ENCODE assay signal across 26 mouse cellular contexts in the genomic region with DNA sequence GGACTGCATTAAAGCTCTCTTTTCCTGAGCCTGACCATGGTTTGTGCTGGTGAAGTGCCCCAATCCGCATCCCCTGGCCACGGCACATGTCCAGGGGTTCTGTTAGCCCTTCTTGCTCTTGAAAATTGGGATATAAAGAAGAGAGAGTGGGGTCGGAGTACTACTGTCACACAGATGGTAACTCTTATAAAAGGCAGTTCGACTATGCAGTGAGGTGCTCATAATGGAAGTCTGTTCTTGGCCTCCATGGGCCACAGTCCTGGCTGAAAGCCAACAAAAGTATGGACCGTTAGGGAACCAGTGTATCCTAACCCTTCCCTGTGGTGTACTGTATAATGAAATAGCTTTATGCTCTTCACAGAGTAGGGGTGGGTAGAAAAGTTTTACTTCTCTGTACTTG. TPM values are rescaled to one million over a fixed set of nuclear protein-coding genes. Genes with fewer than 3 reads are reported as not detected.
DNase-seq lines count a peak whose midpoint lies in the region; ATAC-seq and TF ChIP-seq lines count a peak whose summit lies in the region.
"Had no signal": no experiment of that assay in that cellular context is flagged by ENCODE, and none has a peak within 500 bp of the region (broad histone marks: within the 10 kb centered on the region; RNA-seq: fewer than 3 reads in every experiment).

No protein-coding gene starts in this region.

- no peak for TF ChIP-seq CTCF in gastrocnemius, adult 2 months (IDR thresholded peaks at IDR 0.05)

- H3K4me3 ChIP-seq in gastrocnemius, adult 2 months, result no peak overlapping the region
- H3K4me3 ChIP-seq in lung, embryonic 16.5 days (ENCODE audit: low read length), result no peak overlapping the region
- H3K4me3 ChIP-seq in embryonic facial prominence, embryonic 14.5 days (ENCODE audit: low read depth, low read length), result no peak overlapping the region
- no peak overlapping the region for H3K4me3 ChIP-seq in limb, embryonic 15.5 days
- H3K4me3 ChIP-seq: forebrain, embryonic 10.5 days; forebrain, embryonic 15.5 days; heart, embryonic 13.5 days; hindbrain, embryonic 10.5 days; hindbrain, embryonic 15.5 days; limb, embryonic 13.5 days; liver, embryonic 13.5 days had no signal

- 0 out of 2 replicates have a peak, but pooled peaks have one; percentile 26 for ATAC-seq in lung, embryonic 16.5 days (ENCODE audit: low read depth)
- 0 out of 2 replicates have a peak, but pooled peaks have one; percentile 20 for ATAC-seq in embryonic facial prominence, embryonic 14.5 days (ENCODE audit: low read depth)
- ATAC-seq in limb, embryonic 15.5 days (ENCODE audit: insufficient number of reproducible peaks, low FRiP score, low TSS enrichment, low read depth), result no peak
- ATAC-seq: forebrain, embryonic 15.5 days; inflammation-experienced regulatory T-cells, adult 6 months; midbrain, embryonic 16.5 days had no signal

- intact Hi-C loops in gastrocnemius, adult 2 months (cut with DNase I), result no loop called here

- no peak overlapping the region for H3K4me2 ChIP-seq in lung, embryonic 16.5 days (ENCODE audit: low read depth, low read length)
- no peak overlapping the region for H3K4me2 ChIP-seq in embryonic facial prominence, embryonic 14.5 days (ENCODE audit: low read depth, low read length)
- no peak overlapping the region for H3K4me2 ChIP-seq in limb, embryonic 15.5 days
- H3K4me2 ChIP-seq: forebrain, embryonic 15.5 days; heart, embryonic 13.5 days; hindbrain, embryonic 15.5 days; limb, embryonic 13.5 days; liver, embryonic 13.5 days had no signal

- H3K36me3 ChIP-seq in lung, embryonic 16.5 days (ENCODE audit: control insufficient read depth, insufficient read depth, low read length), result peaks cover 15% of the 10 kb centered on the region
- peaks cover 27% of the 10 kb centered on the region for H3K36me3 ChIP-seq in embryonic facial prominence, embryonic 14.5 days (ENCODE audit: control insufficient read depth, insufficient read depth, low read length)
- peaks cover 18% of the 10 kb centered on the region for H3K36me3 ChIP-seq in limb, embryonic 15.5 days

- 77% methylated on average over 5 of the region's 5 CpGs for WGBS in lung, embryonic 16.5 days
- WGBS in embryonic facial prominence, embryonic 14.5 days, result 66% methylated on average over 5 of the region's 5 CpGs
- WGBS in limb, embryonic 15.5 days, result 45% methylated on average over 5 of the region's 5 CpGs

- H3K27ac ChIP-seq in gastrocnemius, adult 2 months, result peak overlapping the region; percentile 43
- no peak overlapping the region for H3K27ac ChIP-seq in lung, embryonic 16.5 days (ENCODE audit: low read length)
- peak overlapping the region; percentile 33; the same call in 1 of the 2 replicates for H3K27ac ChIP-seq in embryonic facial prominence, embryonic 14.5 days (replicated peaks; ENCODE audit: low read depth, low read length)
- H3K27ac ChIP-seq in limb, embryonic 15.5 days, result peak overlapping the region; percentile 44
- H3K27ac ChIP-seq: forebrain, embryonic 10.5 days; forebrain, embryonic 15.5 days; heart, embryonic 13.5 days; hindbrain, embryonic 10.5 days; hindbrain, embryonic 15.5 days; limb, embryonic 13.5 days; liver, embryonic 13.5 days had no signal

- H3K27me3 ChIP-seq in lung, embryonic 16.5 days (ENCODE audit: control insufficient read depth, insufficient read depth, low read depth, low read length), result no peaks in the 10 kb centered on the region
- H3K27me3 ChIP-seq in embryonic facial prominence, embryonic 14.5 days (replicated peaks; ENCODE audit: control insufficient read depth, insufficient read depth, low read length), result no peaks in the 10 kb centered on the region
- no peaks in the 10 kb centered on the region for H3K27me3 ChIP-seq in limb, embryonic 15.5 days
- H3K27me3 ChIP-seq: forebrain, embryonic 15.5 days; heart, embryonic 13.5 days; hindbrain, embryonic 15.5 days; limb, embryonic 13.5 days; liver, embryonic 13.5 days had no signal

- no peak for DNase-seq in gastrocnemius, adult 2 months
- DNase-seq in gastrocnemius, adult 8-10 months (ENCODE audit: low spot score in 2 of 2), result no peak
- DNase-seq in lung, postnatal 10 days, result no peak
- DNase-seq in embryonic facial prominence, embryonic 14.5 days (ENCODE audit: low spot score), result no peak
- DNase-seq in thymus, adult 18-20 months, result no peak
- DNase-seq: adrenal gland, postnatal 25 days; cerebellum, adult 11-12 months; cerebellum, adult 9-11 months; heart, postnatal 10 days; liver, embryonic 13.5 days; lung, adult 18-20 months; lung, postnatal 14 days; right cerebral cortex, adult 18-20 months; spleen, adult 18-20 months; thymus, postnatal 4 days had no signal

- H3K9me3 ChIP-seq in lung, embryonic 16.5 days (ENCODE audit: control insufficient read depth, low read length), result peaks cover 3% of the 10 kb centered on the region; the same call in 1 of the 2 replicates
- H3K9me3 ChIP-seq in embryonic facial prominence, embryonic 14.5 days (ENCODE audit: control insufficient read depth, low read length), result peaks cover 20% of the 10 kb centered on the region
- no peaks in the 10 kb centered on the region for H3K9me3 ChIP-seq in limb, embryonic 15.5 days
- H3K9me3 ChIP-seq: forebrain, embryonic 15.5 days; hindbrain, embryonic 15.5 days had no signal

- H3K9ac ChIP-seq in lung, embryonic 16.5 days (ENCODE audit: low read length), result no peak overlapping the region
- H3K9ac ChIP-seq in embryonic facial prominence, embryonic 14.5 days (ENCODE audit: low read depth, low read length), result no peak overlapping the region
- no peak overlapping the region for H3K9ac ChIP-seq in limb, embryonic 15.5 days
- H3K9ac ChIP-seq: forebrain, embryonic 15.5 days; heart, embryonic 13.5 days; hindbrain, embryonic 15.5 days; limb, embryonic 13.5 days; liver, embryonic 13.5 days had no signal

- peaks cover 7% of the 10 kb centered on the region; the same call in 1 of the 2 replicates for H3K4me1 ChIP-seq in lung, embryonic 16.5 days (replicated peaks; ENCODE audit: control insufficient read depth, insufficient read depth, low read length)
- H3K4me1 ChIP-seq in embryonic facial prominence, embryonic 14.5 days (ENCODE audit: control insufficient read depth, insufficient read depth, low read length), result peaks cover 7% of the 10 kb centered on the region
- H3K4me1 ChIP-seq in limb, embryonic 15.5 days, result peaks cover 33% of the 10 kb centered on the region
- H3K4me1 ChIP-seq: forebrain, embryonic 15.5 days; hindbrain, embryonic 10.5 days; hindbrain, embryonic 15.5 days; liver, embryonic 13.5 days had no signal

RNA-seq across cellular contexts. Expression of gene Zc2hc1c, which starts 8.5 kb away (rescaled TPM):
- 1 to 10 TPM in 1 of 2 experiments, under 1 TPM in 1; 0.95 to 1.7 TPM for total RNA-seq in gastrocnemius, adult 2 months (2021)
- total RNA-seq in gastrocnemius, adult 8-10 months (2022), result 1 to 10 TPM; 1.6 to 2.2 (median 1.8) TPM
- 2.5 and 2.9 TPM in 2 replicates for polyA plus RNA-seq in lung, embryonic 16.5 days (2015; fragmentation: Nextera tagmentation; extraction: Ambion mirVana)
- 1.4 and 1.8 TPM in 2 replicates for polyA plus RNA-seq in embryonic facial prominence, embryonic 14.5 days (2014; fragmentation: Nextera tagmentation; extraction: Ambion mirVana)
- 1.9 and 2.2 TPM in 2 replicates for polyA plus RNA-seq in limb, embryonic 15.5 days (2015; fragmentation: Nextera tagmentation; extraction: Ambion mirVana)
- total RNA-seq: neutrophil, adult 5-6 weeks had no signal

RNA-seq across cellular contexts. Expression of gene Acyp1, which starts 8.7 kb away (rescaled TPM):
- total RNA-seq in gastrocnemius, adult 2 months (2021), result 10 to 100 TPM; 37.9 to 52.7 TPM
- total RNA-seq in gastrocnemius, adult 8-10 months (2022), result 10 to 100 TPM; 53.5 to 69.6 (median 58.9) TPM
- 67.5 and 70.2 TPM in 2 replicates for polyA plus RNA-seq in lung, embryonic 16.5 days (2015; fragmentation: Nextera tagmentation; extraction: Ambion mirVana)
- polyA plus RNA-seq in embryonic facial prominence, embryonic 14.5 days (2014; fragmentation: Nextera tagmentation; extraction: Ambion mirVana), result 39.8 and 49.1 TPM in 2 replicates
- 41.8 and 42.0 TPM in 2 replicates for polyA plus RNA-seq in limb, embryonic 15.5 days (2015; fragmentation: Nextera tagmentation; extraction: Ambion mirVana)

RNA-seq across cellular contexts. Expression of gene Mlh3, which starts 26.5 kb away (rescaled TPM):
- total RNA-seq in gastrocnemius, adult 2 months (2021), result 10 to 100 TPM in 1 of 2 experiments, 1 to 10 TPM in 1; 8.9 to 10.6 TPM
- total RNA-seq in gastrocnemius, adult 8-10 months (2022), result 10 to 100 TPM; 10.8 to 12.1 (median 11.7) TPM
- 8.5 and 9.0 TPM in 2 replicates for polyA plus RNA-seq in lung, embryonic 16.5 days (2015; fragmentation: Nextera tagmentation; extraction: Ambion mirVana)
- 8.3 and 9.0 TPM in 2 replicates for polyA plus RNA-seq in embryonic facial prominence, embryonic 14.5 days (2014; fragmentation: Nextera tagmentation; extraction: Ambion mirVana)
- polyA plus RNA-seq in limb, embryonic 15.5 days (2015; fragmentation: Nextera tagmentation; extraction: Ambion mirVana), result 8.1 and 9.4 TPM in 2 replicates

RNA-seq across cellular contexts. Expression of gene Nek9, which starts 42.2 kb away (rescaled TPM):
- total RNA-seq in gastrocnemius, adult 2 months (2021), result 100 to 1,000 TPM in 1 of 2 experiments, 10 to 100 TPM in 1; 99.2 to 131 TPM
- total RNA-seq in gastrocnemius, adult 8-10 months (2022), result 100 to 1,000 TPM; 114 to 164 (median 126) TPM
- polyA plus RNA-seq in lung, embryonic 16.5 days (2015; fragmentation: Nextera tagmentation; extraction: Ambion mirVana), result 20.7 and 20.9 TPM in 2 replicates
- 19.4 and 21.2 TPM in 2 replicates for polyA plus RNA-seq in embryonic facial prominence, embryonic 14.5 days (2014; fragmentation: Nextera tagmentation; extraction: Ambion mirVana)
- 17.4 and 23.1 TPM in 2 replicates for polyA plus RNA-seq in limb, embryonic 15.5 days (2015; fragmentation: Nextera tagmentation; extraction: Ambion mirVana)
